Mouse (Mus musculus) neural tube, embryonic 14.5 days (tissue): Measurements from ENCODE around the gene Ndufc1. TPM values are rescaled to one million over a fixed set of nuclear protein-coding genes. Genes with fewer than 3 reads are reported as not detected.

Experiments
- ATAC-seq: fragments of 200-750 bp; cut with Nextera tagmentation; 2 replicates; pipeline ENCODE4 v1.8.0; 2017; ENCODE audit warnings: low read depth, mild to moderate bottlenecking, moderate TSS enrichment, moderate library complexity
- H3K27ac ChIP-seq: fragments of 300-500 bp; sonication (generic); 2 replicates; pipeline ENCODE4 v1.5.1; 2014; ENCODE audit warnings: low read depth, mild to moderate bottlenecking, control low read depth, low read length, moderate library complexity, mixed read lengths
- H3K27me3 ChIP-seq: fragments of 300-500 bp; sonication (generic); 2 replicates; pipeline ENCODE4 v1.6.1; 2014; ENCODE audit warnings: low read length; ENCODE audit not compliant: control insufficient read depth, insufficient read depth
- H3K36me3 ChIP-seq: fragments of 300-500 bp; sonication (generic); 2 replicates; pipeline ENCODE4 v1.6.1; 2014; ENCODE audit warnings: low read length, mixed read lengths; ENCODE audit not compliant: control insufficient read depth, insufficient read depth
- H3K4me1 ChIP-seq: fragments of 300-500 bp; sonication (generic); 2 replicates; pipeline ENCODE4 v1.6.1; 2014; ENCODE audit warnings: low read length; ENCODE audit not compliant: control insufficient read depth, insufficient read depth
- H3K4me2 ChIP-seq: fragments of 300-500 bp; sonication (generic); 2 replicates; pipeline ENCODE4 v1.6.1; 2014; ENCODE audit warnings: mild to moderate bottlenecking, low read depth, low read length, control low read depth
- H3K4me3 ChIP-seq: fragments of 300-500 bp; sonication (generic); 2 replicates; pipeline ENCODE4 v1.5.1; 2014; ENCODE audit warnings: low read depth, low read length, control low read depth, mixed read lengths
- H3K9ac ChIP-seq: fragments of 300-500 bp; sonication (generic); replicated peaks from 2 replicates; pipeline ENCODE4 v1.6.1; 2014; ENCODE audit warnings: low read depth, mild to moderate bottlenecking, control low read depth, low read length, mixed read lengths
- H3K9me3 ChIP-seq: fragments of 300-500 bp; sonication (generic); 2 replicates; pipeline ENCODE4 v1.6.1; 2016; ENCODE audit warnings: low read length; ENCODE audit not compliant: control insufficient read depth
- WGBS: fragments of 180-500 bp; shearing (Covaris S2); extraction: QIAGEN DNeasy Blood & Tissue Kit; methylation state at CpG from one replicate; pipeline ENCODE4 v1.1.7; 2014; 5-methylcytosine and 5-hydroxymethylcytosine counted together
- polyA plus RNA-seq: library from polyadenylated mRNA; unstranded; fragments of >200 nt; fragmentation: Nextera tagmentation; extraction: Ambion mirVana; gene quantifications from 2 replicates; pipeline ENCODE4 v1.2.1, GENCODE M21; 2014

The Ndufc1 gene
- polyA plus RNA-seq, 1 experiment from 2014 or later: 840 TPM

DNA sequence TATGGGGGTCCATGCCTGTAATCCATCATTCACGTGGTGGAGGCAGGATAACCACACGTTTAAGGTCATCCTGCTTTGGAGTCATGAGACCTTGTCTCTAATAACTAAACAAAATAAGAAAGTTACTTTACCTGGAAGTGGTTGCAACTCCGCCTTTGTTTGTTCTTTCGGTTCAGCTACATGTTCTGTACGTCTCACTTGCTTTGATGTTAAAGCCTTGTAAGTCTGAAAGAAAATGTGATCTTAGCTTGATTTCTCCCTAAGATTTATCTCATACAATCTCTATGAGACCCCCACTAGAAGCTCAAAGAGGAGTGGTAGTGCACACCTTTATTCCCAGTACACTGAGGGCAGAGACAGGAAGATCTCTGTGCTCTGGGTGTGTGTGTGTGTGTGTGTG, 17.7 kb downstream of the Ndufc1 start:
- H3K9me3 ChIP-seq: no peaks in the 10 kb centered on the region
- no peak overlapping the region for H3K4me3 ChIP-seq
- no peak overlapping the region for H3K27ac ChIP-seq
- peaks cover under 1% of the 10 kb centered on the region; the same call in 1 of the 2 replicates for H3K4me1 ChIP-seq
- H3K36me3 ChIP-seq: no peaks in the 10 kb centered on the region
- H3K4me2 ChIP-seq: no peak overlapping the region
- no peak for ATAC-seq
- H3K9ac ChIP-seq: no peak overlapping the region
- 0 out of 2 replicates have a peak, but pooled peaks cover 5% of the 10 kb centered on the region for H3K27me3 ChIP-seq
- 94% methylated on average over 5 of the region's 5 CpGs for WGBS

DNA sequence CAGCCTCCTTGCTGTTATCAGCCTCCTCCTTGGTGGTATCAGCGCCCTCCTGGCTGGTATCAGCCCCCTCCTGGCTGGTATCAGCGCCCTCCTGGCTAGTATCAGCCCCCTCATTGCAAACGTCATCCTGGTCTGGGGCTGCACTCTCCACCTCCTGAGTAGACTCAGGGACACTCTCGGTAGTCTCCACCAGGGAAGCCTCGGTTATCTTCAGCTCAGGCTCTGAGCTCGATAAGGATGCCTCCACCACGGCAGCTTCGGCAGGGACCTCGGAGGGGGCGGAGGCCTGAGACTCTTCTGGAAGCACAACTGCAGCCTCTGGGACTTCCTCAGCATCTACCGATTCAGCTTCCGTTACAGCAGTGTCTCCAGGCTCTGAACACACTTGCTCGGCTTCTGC, 19.9 kb downstream of the Ndufc1 start:
- Histone ChIP-seq H3K4me1 (no peaks in the 10 kb centered on the region), H3K27ac (no peak overlapping the region), H3K4me2 (peak overlapping the region; percentile 35), H3K27me3 (no peaks in the 10 kb centered on the region), H3K9ac (no peak overlapping the region), H3K36me3 (no peaks in the 10 kb centered on the region), H3K4me3 (no peak overlapping the region), H3K9me3 (no peaks in the 10 kb centered on the region)
- ATAC-seq: no peak; the same call in 1 of the 2 replicates
- 7% methylated on average over 13 of the region's 13 CpGs for WGBS

DNA sequence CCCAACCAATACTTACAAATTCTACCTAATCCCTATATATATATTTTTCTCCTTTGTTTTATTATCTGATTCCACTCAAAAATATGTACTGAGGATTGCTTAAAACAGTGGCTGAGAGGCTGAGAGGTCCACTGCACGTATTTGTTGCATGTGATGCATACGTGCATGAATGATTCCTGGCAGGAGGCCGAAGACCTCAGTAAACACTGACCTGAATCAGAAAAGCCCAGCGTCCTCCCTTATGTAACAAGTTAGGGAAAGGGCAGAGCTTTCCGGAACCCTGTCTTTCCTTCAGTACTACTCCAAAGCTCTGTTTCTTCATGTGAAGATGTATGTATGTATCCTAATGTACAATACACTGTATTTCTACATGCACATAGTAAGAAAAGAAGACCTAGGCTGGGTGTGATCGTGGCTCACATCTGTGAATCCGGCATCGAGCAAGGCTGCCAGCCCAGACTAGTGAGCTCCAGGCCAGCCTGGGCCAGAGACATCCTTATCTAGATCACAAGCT, 20.9 kb downstream of the Ndufc1 start:
- Histone ChIP-seq H3K4me1 (no peaks in the 10 kb centered on the region), H3K4me2 (no peak overlapping the region), H3K36me3 (no peaks in the 10 kb centered on the region), H3K9me3 (no peaks in the 10 kb centered on the region), H3K27me3 (no peaks in the 10 kb centered on the region), H3K9ac (no peak overlapping the region), H3K27ac (no peak overlapping the region), H3K4me3 (no peak overlapping the region)
- no peak for ATAC-seq
- WGBS: 69% methylated on average over 8 of the region's 8 CpGs

DNA sequence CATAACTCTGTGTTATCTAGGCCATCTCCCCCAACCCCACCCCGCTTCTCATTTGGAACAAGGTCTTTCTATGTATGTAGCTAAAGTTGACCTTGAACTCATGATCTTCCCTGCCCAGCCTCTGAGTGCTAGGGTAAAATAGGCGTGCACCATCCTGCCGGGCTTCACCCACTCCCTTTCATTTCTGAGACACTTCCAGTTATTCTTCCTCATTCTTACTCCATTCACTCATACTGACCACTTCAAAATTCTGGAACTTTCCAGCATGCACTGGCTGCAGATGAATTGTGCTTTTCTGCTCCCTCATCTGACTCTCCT, 21.7 kb downstream of the Ndufc1 start:
- no peaks in the 10 kb centered on the region for H3K9me3 ChIP-seq
- no peaks in the 10 kb centered on the region for H3K4me1 ChIP-seq
- no peak overlapping the region for H3K27ac ChIP-seq
- no peaks in the 10 kb centered on the region for H3K36me3 ChIP-seq
- no peak overlapping the region for H3K9ac ChIP-seq
- no peak for ATAC-seq
- no peak overlapping the region for H3K4me2 ChIP-seq
- H3K27me3 ChIP-seq: no peaks in the 10 kb centered on the region
- no peak overlapping the region for H3K4me3 ChIP-seq
- WGBS: 78% methylated on average over 3 of the region's 3 CpGs

DNA sequence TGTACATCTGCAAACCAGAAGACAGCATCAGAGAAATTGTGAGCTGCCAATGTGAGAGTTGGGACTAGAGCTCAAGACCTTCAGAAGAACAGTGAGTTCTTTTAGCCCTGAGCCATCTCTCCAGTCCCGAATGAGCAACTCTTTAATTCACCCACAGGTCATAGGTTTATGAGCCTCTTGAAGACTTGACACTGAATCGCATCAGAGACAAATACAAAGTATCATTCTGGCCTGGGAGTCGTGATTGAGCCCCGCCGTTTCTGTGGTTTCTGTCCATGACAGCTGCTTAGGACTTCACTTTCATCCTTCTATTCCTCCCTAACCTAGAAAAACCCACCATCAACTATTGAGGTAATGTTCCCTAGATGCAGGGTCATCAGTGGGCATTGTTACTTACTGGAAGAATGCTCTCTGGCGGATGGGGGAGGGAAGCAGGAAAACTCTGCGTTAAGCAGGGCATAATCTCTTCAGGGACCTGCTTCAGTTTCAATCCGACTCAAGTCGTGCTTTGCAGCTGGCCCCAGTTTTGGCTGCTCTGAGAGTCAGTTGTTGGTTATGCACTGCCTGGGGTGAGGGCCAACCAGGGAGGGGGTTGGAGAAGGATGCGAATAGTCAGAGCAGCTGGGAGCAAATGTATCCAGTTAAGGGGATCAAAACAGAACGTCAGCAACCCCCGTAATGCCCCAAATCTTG, 22.2 kb downstream of the Ndufc1 start:
- no peak overlapping the region for H3K4me2 ChIP-seq
- no peak overlapping the region for H3K9ac ChIP-seq
- 51% methylated on average over 12 of the region's 12 CpGs for WGBS
- H3K4me1 ChIP-seq: no peaks in the 10 kb centered on the region
- no peak overlapping the region for H3K4me3 ChIP-seq
- H3K27me3 ChIP-seq: no peaks in the 10 kb centered on the region
- H3K9me3 ChIP-seq: no peaks in the 10 kb centered on the region
- H3K27ac ChIP-seq: no peak overlapping the region
- no peak for ATAC-seq
- H3K36me3 ChIP-seq: no peaks in the 10 kb centered on the region

DNA sequence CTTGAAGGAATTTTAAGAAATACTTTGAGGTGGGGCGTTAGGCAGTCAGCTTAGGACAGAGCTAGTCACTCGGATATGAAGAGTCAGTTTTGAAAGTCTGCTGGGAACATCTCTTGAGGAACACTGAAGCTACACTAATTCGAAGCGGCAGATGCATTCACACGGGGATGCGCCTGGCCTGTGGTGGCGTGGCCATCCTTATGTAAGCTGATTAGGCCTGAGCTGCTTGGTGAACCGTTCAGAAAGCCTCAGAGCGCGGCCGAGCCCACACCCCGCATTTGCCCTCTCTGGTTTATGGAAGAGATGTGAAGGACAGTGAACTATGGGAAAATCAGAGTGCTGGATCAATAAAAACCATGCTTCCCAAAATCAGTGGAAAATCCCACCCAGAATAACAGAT, 25.4 kb downstream of the Ndufc1 start:
- Histone ChIP-seq H3K36me3 (no peaks in the 10 kb centered on the region), H3K9ac (no peak overlapping the region), H3K4me2 (no peak overlapping the region), H3K27ac (no peak overlapping the region), H3K27me3 (no peaks in the 10 kb centered on the region), H3K4me1 (no peaks in the 10 kb centered on the region), H3K4me3 (no peak overlapping the region), H3K9me3 (no peaks in the 10 kb centered on the region)
- no peak for ATAC-seq
- WGBS: 60% methylated on average over 12 of the region's 12 CpGs

DNA sequence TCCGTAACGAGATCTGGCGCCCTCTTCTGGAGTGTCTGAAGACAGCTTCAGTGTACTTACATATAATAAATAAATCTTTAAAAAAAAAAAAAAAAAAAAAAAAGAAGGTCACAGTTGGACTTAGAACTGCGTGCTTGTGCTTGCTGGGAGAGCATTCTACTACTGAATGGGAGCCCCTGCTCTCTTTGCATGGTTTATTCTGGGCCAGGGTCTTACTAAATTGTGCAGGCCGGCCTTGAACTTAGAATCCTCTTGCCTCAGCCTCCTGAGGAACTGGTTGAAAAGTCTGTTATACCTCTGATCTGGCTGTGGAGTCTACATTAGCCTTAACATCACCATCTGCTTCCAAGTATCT, 28.2 kb downstream of the Ndufc1 start:
- Histone ChIP-seq H3K4me3 (no peak overlapping the region), H3K27ac (no peak overlapping the region), H3K9ac (no peak overlapping the region), H3K36me3 (no peaks in the 10 kb centered on the region), H3K27me3 (no peaks in the 10 kb centered on the region), H3K4me2 (no peak overlapping the region), H3K4me1 (no peaks in the 10 kb centered on the region), H3K9me3 (no peaks in the 10 kb centered on the region)
- WGBS: 84% methylated on average over 2 of the region's 5 CpGs
- no peak for ATAC-seq

DNA sequence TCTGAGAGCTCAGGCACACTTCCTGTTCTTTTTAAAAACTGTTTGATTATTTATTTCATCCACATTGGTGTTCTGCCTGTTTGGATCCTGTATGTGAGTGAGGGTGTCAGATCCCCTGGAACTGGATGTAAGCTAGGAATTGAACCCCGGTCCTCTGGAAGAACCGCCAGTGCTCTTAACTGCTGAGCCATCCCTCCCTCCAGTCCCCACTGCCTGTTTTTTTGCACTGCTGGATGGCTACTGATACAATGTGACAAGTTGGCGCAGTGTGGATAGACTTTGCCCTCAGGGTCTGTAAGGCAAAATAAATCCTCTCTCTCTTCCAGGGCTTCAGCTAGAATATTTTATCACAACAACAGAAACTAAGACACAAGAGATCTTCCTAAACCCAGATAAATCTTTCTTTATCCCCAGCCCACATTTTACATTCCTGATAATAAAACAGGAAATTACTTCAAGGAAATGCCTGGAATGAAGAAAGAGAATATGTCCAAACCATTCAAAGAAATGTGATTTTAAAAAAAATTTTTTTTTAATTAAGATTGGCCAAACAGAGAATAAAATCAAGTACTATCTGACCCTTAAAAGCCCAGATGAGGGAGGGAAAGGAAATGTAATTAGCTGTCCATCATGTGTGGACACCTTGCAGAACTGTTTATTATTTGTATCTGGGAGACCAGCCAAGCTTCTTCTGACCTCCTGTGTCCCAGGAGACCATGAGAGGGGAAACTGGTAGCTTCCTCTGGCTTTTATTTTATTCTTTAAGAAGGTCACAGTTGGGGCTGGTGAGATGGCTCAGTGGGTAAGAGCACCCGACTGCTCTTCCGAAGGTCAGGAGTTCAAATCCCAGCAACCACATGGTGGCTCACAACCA, 28.8 kb downstream of the Ndufc1 start:
- no peak overlapping the region for H3K27ac ChIP-seq
- WGBS: 74% methylated on average over 5 of the region's 5 CpGs
- no peak overlapping the region for H3K4me2 ChIP-seq
- H3K4me1 ChIP-seq: no peaks in the 10 kb centered on the region
- no peak overlapping the region for H3K4me3 ChIP-seq
- no peaks in the 10 kb centered on the region for H3K27me3 ChIP-seq
- no peaks in the 10 kb centered on the region for H3K36me3 ChIP-seq
- no peak overlapping the region for H3K9ac ChIP-seq
- H3K9me3 ChIP-seq: no peaks in the 10 kb centered on the region
- ATAC-seq: no peak

DNA sequence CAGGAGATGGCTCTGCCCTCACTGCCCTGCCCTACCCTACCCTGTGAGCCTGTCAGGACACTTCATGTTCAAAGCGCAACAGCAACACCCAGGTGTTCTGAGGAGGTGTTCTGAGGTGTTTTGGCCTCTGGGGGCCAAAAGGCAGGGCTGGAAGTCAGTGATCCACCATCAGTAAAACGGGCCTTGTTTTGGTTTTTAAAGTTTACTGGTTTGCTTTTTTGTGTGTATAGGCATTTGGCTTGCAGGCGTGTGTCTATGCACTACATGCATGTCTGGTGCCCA, 30.2 kb downstream of the Ndufc1 start:
- H3K9ac ChIP-seq: no peak overlapping the region
- H3K9me3 ChIP-seq: no peaks in the 10 kb centered on the region
- WGBS: 87% methylated on average over 3 of the region's 3 CpGs
- peak overlapping the region; percentile 30; the same call in 1 of the 2 replicates for H3K4me2 ChIP-seq
- H3K27ac ChIP-seq: no peak overlapping the region
- H3K4me1 ChIP-seq: no peaks in the 10 kb centered on the region
- H3K27me3 ChIP-seq: no peaks in the 10 kb centered on the region
- no peak for ATAC-seq
- H3K36me3 ChIP-seq: no peaks in the 10 kb centered on the region
- no peak overlapping the region for H3K4me3 ChIP-seq
